Mouse (Mus musculus): ENCODE data around the gene 6820408C15Rik.

DNA sequence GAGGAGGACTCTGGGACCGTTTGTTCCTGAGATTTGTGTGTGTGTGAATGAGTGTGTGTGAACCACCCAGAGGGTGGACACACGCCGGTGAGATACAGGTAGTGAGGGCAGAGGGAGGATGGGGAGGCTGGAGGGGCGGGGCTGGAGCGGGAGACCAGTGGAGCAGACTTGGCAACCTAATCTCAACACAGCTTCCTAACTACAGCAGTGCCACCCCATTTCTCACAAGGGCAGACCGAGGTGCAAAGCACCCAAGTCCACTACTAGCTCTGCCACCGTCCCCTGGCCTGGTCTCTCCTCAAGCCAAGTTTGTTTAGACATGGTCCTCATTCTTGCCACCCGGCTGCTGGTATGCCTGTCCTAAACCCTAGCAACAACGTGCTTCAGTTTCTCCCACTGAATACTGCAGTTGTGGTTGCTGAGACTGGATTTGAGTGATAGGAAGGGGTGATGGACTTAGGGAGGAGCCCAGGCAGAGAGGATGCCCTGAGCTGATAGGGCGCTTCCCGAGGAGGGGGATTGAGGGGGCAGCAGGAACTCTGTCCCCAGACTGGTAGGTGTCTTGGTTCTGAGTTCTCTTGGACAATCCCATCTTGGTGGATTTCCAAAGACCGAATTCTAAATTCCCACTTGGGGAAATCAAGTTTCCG lies 20.0 kb upstream of the 6820408C15Rik start:
- no peak for TF ChIP-seq CTCF (IDR thresholded peaks at IDR 0.05; ENCODE audit: extremely low read depth, insufficient read depth, insufficient read length, insufficient replicate concordance)
- TF ChIP-seq POLR2A (IDR thresholded peaks at IDR 0.05; ENCODE audit: low read depth, low read length), result no peak

All from spleen, adult 2 months (tissue).